Mouse (Mus musculus) heart, adult 18-20 months (tissue): ENCODE data around the gene Fabp7. TPM values are rescaled to one million over a fixed set of nuclear protein-coding genes. Genes with fewer than 3 reads are reported as not detected.
A peak's percentile ranks its signal among the peaks of the same experiment; 100 is the strongest.

Source experiments
- DNase-seq, 2 experiments: peaks; one replicate each; pipeline ENCODE4 v3.0.0; 2021 to 2022; ENCODE audit warnings: mixed read lengths in 1 of 2
- long read RNA-seq, 2 experiments: library from polyadenylated mRNA; stranded (forward); transcript quantifications; one replicate each; pipeline ENCODE4 v2.0.0; 2021
- total RNA-seq, 2 experiments: library from RNA; stranded (reverse); gene quantifications; 2 replicates each; pipeline ENCODE4 v1.2.3; 2021

Fabp7 gene
- total RNA-seq, result 1 to 10 TPM in 1 of 2 experiments, under 1 TPM in 1; 0.36 to 1.0 TPM
- long read RNA-seq, experiment 1, result 0 reads
- long read RNA-seq, experiment 2, partial matches to known transcripts, result 0 of 2 reads
- long read RNA-seq, experiment 2, other reads (novel, unspliced or antisense), result 0 of 2 reads

DNA sequence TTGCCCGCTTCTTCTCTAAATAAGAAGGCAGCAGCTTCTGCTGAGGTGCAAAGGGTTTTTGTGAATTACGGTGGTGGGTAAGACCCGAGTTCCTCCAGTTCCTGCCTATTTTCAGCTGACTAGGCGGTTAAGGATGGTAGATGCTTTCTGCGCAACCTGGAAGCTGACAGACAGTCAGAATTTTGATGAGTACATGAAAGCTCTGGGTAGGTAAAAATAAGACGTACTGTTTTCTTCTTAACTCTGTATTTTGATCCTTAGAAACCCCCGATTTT, at the start of gene Fabp7:
Gene Fabp7, plus strand, starts transcription at position 6 of the 275 bp plus-strand sequence.
- DNase-seq, result no peak

DNA sequence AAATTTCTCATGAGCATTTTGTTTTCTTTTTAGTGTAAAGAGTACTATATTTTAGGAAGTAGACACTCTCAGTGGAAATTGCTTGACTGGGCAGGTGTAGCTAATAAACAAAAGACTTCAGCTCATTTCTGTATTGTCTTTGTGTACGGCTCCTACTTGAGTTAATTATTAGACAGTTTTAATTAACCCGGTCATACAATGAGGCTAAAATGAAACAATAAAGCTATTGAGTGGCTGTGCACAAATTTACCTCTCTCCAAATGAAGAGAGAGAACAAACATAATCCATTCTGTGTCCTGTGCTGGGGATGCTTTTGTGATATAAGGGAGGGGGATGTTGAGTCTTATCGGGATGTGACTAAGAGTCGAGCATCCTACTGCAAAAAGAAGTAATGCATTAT, 43.9 kb upstream of the Fabp7 start:
- no peak for DNase-seq

DNA sequence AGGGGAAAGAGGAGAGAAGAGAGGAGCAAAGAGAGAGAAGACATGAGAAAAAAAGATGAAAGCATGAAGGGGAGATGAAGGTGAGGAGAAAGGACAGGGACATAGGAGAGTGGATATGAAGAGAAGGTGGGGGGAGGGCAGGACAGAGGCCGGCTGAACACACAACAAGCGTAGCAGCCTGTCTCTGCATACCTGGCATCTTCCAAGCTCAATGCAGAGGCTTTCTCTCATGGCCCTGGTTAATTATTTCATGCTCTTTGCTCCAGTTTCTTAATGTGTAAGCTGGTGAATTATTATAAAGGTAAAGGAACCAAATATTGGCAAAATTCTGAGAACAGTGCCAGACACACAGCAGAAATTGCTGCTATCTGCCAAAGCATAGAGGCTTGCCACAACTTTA, 43.3 kb upstream of the Fabp7 start:
- DNase-seq, result no peak

DNA sequence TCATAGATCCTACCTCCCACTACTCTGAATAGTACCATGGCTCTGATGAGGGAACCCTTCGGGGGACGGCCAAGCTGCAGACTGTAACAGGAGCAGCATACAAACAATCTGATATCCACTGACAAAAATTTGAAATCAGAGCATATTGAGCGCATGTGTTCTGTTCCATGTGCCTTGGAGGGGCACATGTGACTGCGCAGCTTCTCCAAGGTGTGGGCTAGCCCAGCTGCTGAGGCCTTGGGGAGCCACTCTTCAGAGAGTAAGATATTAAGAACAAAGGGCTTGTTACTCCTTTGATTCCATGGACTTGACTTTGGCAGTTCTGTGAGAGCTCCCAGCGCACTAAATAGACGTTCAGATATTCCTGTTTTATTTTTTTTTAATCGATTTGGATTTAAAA, 41.6 kb upstream of the Fabp7 start:
- DNase-seq, result no peak

DNA sequence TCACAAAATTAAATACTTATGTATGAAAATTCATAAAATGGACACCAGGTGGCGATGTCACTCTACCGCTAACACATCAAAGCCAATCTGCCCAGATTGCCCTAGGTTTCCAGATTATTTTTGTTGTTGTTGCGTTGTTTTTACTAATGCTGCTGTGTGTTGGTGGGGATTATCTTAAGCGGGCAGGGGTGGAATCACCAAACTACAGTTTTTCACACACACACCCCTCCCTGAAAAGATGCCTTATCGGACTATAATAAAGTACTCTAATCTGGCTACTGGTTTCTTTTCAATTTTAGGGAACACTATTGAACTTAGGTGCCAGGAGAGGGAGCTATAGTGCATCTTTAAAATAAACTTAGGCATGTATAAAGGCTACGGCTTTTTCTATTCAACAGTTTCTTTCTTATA, 41.1 kb upstream of the Fabp7 start:
- peak; percentile 29 to 73 for DNase-seq

DNA sequence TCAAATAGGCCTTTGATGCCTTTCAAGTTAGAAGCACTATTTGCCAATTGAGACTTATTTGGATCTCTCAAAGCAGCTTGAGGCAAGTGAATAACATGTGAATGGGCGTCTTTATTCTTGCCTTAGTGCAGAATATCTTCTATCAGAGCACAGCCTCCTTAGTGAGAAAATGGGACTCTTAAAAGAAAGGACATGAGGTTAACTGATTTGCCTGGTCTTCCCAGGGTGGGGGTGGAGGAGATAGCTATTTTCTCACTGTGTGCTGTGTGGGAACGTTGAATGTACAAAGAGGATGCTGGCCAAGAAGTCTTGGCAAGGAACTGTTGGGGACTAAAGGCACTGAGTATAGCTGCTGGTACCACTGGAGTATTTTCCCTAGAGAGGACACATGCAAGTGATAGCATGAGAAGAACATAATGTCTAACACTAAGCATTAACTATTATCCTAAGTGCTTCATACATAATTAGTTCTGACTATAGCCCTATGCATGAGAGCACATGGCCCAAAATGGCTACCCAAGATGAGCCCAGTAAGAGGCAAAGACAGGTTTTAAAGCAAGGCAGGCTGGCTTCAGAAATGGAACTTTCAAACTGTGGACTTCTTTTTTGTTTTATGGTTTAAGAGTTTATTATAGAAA, 40.4 kb upstream of the Fabp7 start:
- DNase-seq, result no peak

DNA sequence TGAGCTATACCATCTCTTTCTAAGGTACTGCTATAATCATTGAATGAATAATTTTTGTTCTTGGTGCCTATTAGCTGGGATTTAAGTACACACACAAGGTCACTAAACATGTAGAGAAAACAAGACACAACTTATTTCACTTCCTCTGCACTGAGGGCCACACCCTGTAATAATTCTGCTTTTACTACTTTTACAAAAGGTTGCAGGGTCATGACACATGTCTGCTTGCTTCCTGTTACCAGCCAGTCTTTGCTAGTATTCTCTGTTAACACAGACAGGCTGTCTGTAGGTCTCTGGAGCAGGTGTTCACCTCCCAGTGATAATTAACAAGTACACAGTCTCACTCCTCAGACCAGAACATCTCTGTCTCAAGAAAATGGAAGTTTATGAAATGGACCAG, 39.2 kb upstream of the Fabp7 start:
- DNase-seq, result no peak

DNA sequence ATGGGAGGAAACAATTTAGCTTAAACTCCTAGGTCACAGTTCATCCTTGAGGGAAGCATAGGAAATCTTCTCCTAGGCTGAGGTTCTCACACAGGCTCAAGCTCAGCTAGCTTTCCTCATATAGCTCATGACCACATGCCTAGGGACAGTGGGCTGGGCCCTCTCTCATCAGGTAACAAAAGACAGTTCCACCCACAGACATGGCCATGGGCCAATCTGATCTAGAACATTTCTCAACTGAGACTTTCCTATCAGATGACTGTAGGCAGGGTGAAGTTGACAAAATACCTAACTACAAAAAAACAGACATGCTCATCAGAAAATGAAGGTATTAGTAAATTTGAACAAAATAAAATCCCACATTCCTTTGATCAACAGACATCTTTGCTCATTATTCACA, 37.6 kb upstream of the Fabp7 start:
- no peak for DNase-seq

DNA sequence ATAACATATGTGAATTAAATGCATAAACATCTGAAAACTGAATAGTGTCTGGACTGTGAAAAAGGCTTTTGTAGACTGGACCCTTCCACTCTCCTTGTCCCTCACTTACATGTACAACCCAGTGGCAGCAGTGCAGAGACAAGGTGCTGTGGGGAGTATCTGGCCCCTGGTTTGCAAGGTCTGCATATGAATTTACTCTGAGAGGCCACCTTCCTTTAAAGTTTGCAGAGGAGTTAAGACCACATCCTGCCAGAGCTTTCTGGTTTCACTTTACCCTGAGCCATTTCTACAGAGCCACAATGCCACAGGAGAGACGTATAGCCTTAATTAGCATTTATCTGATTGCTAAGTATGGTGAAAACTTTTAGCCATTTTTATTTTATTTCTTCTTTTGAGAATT, 31.3 kb upstream of the Fabp7 start:
- DNase-seq, result no peak

DNA sequence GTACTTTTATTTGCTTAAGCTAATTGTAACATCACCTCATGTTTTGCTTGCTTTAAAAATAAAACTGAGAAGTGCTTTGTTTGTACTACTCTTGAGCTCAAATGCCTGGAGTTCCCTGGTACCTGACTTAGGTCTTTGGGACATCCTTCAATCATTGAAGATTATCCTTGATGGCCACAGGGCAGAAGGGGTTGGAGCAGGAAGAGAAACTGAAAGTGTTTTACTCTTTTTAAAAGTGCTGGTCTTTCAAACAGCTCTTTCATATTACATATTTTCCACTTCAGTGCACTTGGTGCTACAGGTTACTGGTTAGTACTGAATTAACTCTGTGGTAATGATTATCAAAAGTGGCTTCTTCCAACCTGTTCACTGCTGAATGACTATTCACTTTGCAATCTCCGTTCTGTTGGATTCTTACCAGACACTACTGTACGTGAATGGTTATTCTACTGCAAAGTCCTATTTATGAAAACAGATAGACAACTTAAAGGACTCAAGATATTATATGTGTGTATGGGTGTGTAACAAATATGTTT, 29.4 kb upstream of the Fabp7 start:
- no peak for DNase-seq

DNA sequence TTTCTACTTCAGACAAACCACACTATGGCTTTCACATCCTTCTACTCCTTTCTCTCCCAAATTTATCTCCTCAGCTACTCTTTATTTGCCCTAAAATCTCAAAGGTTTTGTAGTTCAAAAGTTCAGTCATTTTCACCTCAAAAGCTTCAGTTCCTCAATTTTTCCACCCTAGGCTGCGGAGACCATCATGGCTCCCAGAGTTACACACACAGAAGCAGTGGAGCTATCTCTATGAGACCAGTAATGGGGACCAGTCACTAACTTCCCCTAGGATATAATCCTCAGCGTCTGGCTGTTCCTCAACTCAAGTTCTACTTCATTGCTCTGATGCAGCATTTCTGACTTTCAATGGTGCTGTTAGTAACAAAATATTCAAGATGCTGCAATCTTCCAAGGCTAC, 25.7 kb upstream of the Fabp7 start:
- no peak for DNase-seq

DNA sequence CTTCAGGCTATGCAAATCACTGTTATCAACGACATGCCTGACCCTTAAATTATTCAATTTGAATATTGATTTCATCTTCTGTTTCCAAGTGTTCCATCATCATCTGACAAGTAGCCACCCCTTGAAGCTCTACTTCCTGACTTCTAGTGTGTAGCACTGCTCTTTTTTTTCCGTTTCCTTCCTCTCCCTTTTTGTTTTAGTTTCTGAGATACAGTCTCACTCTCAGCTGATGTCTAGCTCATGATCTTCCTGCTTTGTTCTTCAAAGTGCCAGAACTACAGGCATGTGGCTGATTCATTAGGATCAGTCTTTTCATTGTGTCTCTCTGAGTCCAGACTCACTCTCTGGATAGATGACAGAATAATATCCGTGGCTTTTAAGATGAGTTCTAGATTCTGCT, 24.0 kb upstream of the Fabp7 start:
- DNase-seq, result no peak

DNA sequence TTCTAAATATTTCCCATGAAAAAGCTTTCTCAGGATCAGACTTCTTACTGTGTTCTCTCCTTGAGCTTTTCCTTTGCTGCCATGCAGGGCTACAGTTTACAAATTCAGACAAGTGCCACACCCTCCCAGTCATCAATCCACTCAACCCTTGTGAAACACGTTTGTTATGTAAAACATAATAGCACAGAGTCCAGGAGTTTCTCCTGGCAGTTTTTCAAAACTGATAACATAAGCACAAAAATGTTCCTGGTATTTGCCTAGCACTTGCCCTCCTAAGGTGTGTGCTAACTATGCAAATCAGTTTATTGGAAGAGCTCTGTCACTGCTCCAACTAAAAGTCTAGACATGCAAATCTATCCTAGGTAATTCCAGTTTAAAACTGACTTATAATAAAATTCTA, 21.6 kb upstream of the Fabp7 start:
- DNase-seq, result no peak

DNA sequence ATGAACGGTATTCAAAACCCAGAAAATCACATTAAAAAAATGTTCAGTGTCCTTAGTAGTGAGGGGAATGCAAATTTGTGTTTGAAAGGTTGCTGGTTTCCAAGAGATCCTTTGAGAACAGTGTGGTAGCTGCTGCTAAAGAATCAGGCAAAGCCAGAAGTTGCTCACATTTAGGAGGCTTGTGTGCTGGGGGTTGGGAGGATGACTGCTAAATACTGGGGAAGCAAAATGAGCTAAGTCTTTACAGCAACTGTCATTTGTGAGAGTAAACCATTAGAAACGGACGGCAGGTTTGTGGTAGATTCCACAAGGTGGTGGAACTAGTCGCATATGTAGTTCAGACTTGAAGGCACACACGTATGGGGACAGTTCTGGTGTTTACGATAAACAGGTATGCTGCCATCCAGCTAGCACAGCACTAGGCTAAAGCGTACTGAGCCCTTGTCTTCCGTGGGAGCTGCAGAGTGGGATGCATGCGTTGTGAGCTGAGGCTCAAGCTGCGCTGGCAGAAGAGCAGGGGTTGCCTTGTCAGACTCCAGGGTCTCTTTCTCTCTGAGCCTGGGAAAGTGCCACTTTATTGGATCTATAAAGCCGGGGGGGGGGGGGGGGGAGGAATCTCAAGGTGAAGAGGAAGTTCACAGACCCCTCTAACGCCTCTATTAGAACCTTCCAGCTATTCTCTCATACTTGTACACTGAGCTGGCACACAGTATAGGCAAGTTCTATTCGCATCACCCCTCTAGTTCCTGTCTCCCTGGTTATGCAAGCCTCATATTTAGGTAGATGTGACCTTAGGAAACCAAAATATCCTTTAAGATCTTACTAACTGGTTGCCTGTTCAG, 1.2 kb upstream of the Fabp7 start:
- DNase-seq, result no peak

DNA sequence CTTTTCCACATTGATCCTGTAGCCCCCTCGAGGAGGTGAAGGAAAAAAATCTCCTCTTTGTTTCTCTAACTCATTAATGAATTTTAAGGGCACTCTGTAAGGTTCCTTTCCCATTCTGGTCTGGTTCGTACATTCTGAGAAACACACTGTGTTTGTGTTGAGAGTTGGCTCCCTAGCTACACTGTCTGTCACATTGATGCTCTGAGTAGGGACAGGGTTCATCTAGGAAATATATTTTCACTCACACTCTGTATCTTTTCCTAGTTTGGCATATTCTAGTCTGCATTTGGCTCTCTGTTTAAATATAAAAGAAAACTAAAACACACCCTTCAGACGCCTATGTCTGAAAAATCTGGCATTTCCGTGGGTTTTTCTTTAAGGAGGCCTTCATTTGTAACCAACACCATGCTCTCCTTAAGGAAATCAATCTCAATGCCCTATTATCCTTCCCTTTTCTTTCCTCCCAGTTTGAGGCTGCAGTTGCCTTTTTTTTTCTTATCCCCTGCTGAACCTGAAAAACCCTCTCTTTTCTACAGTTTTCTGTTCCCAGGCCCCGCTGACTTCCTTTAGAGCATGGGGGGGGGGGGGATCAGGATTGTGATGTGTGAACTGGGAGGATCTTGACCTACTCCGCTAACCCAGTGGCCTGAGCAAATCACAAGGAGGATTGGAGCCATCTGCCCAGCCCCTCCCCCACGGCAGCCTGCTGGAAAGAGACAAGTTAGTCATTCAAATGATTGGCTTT, 378 bp upstream of the Fabp7 start:
- peak; percentile 56 to 61 for DNase-seq

DNA sequence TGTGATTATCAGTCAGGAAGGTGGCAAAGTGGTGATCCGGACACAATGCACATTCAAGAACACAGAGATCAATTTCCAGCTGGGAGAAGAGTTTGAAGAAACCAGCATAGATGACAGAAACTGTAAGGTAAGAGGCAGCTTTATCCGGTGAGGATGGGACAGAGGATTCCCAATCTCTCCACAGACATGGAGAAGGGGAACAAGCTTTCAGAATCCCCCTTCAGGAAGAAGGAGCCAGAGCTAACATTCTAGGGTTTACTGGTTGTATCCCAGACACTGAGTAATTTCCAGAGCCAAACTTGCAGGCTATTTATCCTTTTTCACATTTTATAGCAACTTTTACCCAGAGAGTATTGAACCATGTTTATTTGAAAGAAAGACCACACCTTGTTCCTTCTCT, 871 bp downstream of the Fabp7 start:
- no peak for DNase-seq

DNA sequence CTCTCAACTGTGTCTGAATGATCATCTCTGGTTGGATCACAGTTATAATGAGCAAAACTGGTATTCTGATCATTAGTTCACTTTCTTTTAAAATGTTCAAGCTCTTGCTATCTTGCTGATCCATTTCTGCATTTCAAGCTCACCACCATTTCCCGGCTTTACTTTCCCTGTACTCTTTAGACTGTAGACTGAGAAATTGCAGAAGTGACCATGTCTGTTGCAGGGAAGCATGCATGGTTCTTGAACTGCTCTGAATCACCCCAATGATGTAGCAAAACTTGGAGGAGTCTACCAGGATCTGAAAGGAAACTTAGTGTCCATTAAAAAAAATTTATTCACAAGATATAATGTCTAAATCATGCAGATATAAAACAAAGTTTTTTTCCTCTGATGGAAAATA, 8.3 kb downstream of the Fabp7 start:
- no peak for DNase-seq

DNA sequence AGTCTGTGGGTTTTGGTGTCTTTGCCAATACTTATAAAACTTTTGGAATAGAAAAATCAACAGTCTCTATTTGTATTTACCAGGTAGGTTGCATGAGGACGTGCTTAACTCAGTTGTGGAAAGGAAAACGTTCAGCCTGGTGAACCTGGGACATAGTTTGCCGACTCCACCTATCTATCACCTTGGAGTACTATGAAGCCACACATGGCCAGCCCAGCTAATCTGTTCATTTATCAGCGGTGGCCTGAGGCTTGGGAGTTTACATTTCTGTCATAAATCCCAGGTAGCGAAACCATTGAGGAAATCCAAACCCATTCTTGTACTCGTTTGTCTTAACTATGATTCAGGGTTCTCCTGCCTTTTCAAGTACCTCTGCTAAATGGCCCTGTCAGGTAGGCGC, 9.3 kb downstream of the Fabp7 start, which contains the start of gene Smpdl3a:
Gene Smpdl3a, plus strand, starts transcription at position 318 of the 400 bp plus-strand sequence.
- no peak for DNase-seq

DNA sequence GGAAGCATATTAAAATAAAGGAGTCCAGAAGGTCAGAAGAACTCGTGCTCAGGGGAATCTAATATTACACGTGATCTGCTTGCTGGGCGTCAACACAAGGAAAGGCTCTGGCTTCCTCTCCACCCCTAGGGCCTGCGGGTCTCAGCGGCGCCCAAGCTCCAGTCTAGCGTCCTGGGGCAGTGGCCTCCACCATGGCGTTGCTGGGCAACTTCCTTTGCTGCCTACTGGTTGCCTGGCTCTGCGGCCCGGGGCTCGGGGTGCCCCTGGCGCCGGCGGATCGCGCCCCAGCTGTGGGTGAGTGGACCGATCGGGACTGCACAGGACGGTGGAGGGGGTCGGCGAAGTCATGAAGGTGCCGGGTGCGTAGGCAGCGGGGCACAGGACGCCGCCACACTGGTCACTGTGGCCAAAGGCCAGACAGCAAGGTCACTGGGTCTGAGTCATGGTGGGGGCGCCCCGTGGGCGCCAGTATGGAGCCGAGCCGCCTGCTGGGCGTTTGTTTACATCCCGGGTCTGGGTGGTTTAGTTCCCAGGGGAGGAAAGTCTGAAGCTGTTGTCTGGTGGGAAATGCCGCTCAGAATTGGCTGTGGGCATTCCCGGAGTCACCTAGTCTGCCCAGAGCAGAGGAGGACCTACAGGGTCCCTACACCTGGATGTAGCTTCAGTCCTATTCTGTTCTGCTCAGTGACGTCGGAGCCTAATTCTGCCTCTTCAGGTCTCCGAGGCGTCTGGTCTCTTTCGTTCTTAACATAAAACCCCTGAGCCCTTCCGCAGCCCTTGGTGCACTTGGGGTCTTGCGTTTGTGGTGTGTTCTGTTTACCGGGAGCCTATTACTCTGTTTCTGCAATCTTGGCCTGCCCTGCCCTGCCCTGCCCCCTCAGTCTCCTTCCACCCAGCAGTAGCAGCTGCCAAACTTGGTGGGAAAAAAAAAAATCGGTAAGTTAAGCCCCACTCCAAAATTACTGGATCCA, 10.1 kb downstream of the Fabp7 start:
- DNase-seq, result peak; percentile 78 to 79

DNA sequence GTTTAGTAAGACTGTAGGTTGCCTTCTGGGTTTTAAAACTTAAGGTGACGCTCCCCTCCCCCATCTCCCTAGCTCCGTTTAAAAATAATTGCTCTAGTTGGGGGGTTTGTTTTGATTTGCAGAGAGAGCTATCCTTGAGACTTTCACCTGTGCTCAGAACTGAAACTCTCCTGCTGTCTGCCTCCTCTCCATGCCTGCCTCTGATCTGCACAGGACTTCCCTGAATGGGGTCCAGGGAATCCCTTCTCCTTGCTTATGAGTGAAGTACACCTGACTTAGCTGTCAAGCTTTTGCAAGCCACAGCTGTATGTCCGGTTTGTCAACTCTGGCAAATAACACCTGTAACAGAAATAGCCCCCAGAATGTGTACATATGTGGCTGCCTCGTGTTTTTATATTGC, 10.9 kb downstream of the Fabp7 start:
- DNase-seq, result no peak

DNA sequence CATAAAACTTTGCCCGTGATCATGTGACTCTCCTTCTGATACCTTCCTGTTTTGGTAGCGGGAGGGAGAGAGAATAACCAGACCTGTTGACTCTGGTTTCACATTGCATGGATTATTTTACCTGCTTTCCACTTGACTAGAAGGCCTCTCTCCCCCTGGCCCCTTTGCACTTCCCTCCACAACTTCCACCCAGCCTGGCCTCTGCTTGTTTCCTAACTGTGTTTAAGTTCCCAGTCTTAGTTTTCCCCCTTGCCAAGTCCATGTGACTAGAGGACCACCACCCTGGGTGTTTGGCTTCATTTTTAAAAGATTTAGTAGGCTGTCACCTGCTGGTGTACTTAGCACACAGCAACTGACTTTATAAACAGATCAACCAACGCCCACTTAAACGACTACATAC, 11.4 kb downstream of the Fabp7 start:
- peak; percentile 22 to 46 for DNase-seq

DNA sequence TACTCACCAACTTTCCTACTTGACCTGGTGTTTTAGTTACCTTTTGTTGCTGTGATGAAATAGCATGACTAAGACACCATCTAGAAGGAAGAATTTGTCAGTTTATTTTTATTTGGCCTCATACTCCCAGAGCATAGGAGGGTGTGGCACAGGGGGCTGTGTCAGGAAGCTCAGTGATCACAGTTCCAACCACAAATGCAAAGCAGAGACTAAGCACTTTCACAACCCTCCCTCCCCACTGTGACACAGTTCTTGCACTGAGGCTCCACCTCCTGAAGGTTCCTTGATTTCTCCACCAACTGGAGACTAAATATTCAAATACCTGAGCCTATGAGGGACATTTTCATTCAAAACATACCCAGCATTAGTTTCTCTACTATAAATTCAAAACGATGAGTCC, 14.8 kb downstream of the Fabp7 start:
- DNase-seq, result peak in 1 of 2 experiments; percentile 7
